Mouse (Mus musculus) spleen, embryonic (tissue): ENCODE data around the gene Gm12248.

Source experiments
- CTCF ChIA-PET: fragments of 350-600 bp; sonication (Branson Sonifier 250); formaldehyde crosslinking; loops from one replicate; lab custom pipeline; 2022; lab: Charles Lee

Gm12248 gene

GRCm38 (mm10) chr11:58093021-58093528 lies at the start of gene Gm12248:
Gene Gm12248, minus strand, starts transcription at chr11:58093134.
- CTCF ChIA-PET, result interaction anchor here (0.7 kb wide), 1 partner anchor 217 kb away, joined by 3 read pairs; no protein-coding TSS in a partner anchor

GRCm38 (mm10) chr11:58139466-58139865 lies 46.5 kb upstream of the Gm12248 start:
- CTCF ChIA-PET, result no interaction called here

GRCm38 (mm10) chr11:58138821-58139220 lies 45.9 kb upstream of the Gm12248 start:
- CTCF ChIA-PET, result interaction anchor here (0.7 kb wide), 1 partner anchor 86 kb away, joined by 3 read pairs; no protein-coding TSS in a partner anchor

- CTCF ChIA-PET, result no interaction called here
Observed at GRCm38 (mm10) chr11:58136677-58137076, 43.7 kb upstream of the Gm12248 start.

- CTCF ChIA-PET, result no interaction called here
Observed at GRCm38 (mm10) chr11:58135296-58135695, 42.4 kb upstream of the Gm12248 start.

GRCm38 (mm10) chr11:58134869-58135268 lies 41.9 kb upstream of the Gm12248 start:
- CTCF ChIA-PET, result no interaction called here

GRCm38 (mm10) chr11:58132026-58132425 lies 39.1 kb upstream of the Gm12248 start:
- CTCF ChIA-PET, result no interaction called here

- CTCF ChIA-PET, result interaction anchor here (0.7 kb wide), 1 partner anchor 38 kb away, joined by 3 read pairs; no protein-coding TSS in a partner anchor
Observed at GRCm38 (mm10) chr11:58129302-58129843, 36.4 kb upstream of the Gm12248 start.

GRCm38 (mm10) chr11:58127544-58127943 lies 34.6 kb upstream of the Gm12248 start:
- CTCF ChIA-PET, result no interaction called here

- CTCF ChIA-PET, result no interaction called here
Observed at GRCm38 (mm10) chr11:58126397-58127160, 33.6 kb upstream of the Gm12248 start.

- CTCF ChIA-PET, result no interaction called here
Observed at GRCm38 (mm10) chr11:58125021-58125420, 32.1 kb upstream of the Gm12248 start.

GRCm38 (mm10) chr11:58123711-58124110 lies 30.8 kb upstream of the Gm12248 start:
- CTCF ChIA-PET, result no interaction called here

- CTCF ChIA-PET, result no interaction called here
Observed at GRCm38 (mm10) chr11:58121351-58121750, 28.4 kb upstream of the Gm12248 start.

- CTCF ChIA-PET, result no interaction called here
Observed at GRCm38 (mm10) chr11:58120655-58121054, 27.7 kb upstream of the Gm12248 start.

GRCm38 (mm10) chr11:58117044-58117652 lies 24.2 kb upstream of the Gm12248 start:
- CTCF ChIA-PET, result no interaction called here

- CTCF ChIA-PET, result no interaction called here
Observed at GRCm38 (mm10) chr11:58116560-58116959, 23.6 kb upstream of the Gm12248 start.

- CTCF ChIA-PET, result no interaction called here
Observed at GRCm38 (mm10) chr11:58107664-58108337, 14.9 kb upstream of the Gm12248 start.

- CTCF ChIA-PET, result interaction anchor here (0.7 kb wide), 1 partner anchor 76 kb away, joined by 20 read pairs; no protein-coding TSS in a partner anchor
Observed at GRCm38 (mm10) chr11:58107009-58107408, 14.1 kb upstream of the Gm12248 start.

GRCm38 (mm10) chr11:58104351-58104791 lies 11.4 kb upstream of the Gm12248 start:
- CTCF ChIA-PET, result no interaction called here

GRCm38 (mm10) chr11:58103697-58104306 lies 10.9 kb upstream of the Gm12248 start, which contains the start of gene Cnot8:
Gene Cnot8, plus strand, starts transcription at chr11:58104153.
- CTCF ChIA-PET, result no interaction called here

- CTCF ChIA-PET, result no interaction called here
Observed at GRCm38 (mm10) chr11:58103344-58103653, 10.4 kb upstream of the Gm12248 start.
